Mouse (Mus musculus) forebrain, embryonic 11.5 days (tissue): ENCODE data around the gene Eif4g2. TPM values are rescaled to one million over a fixed set of nuclear protein-coding genes. Genes with fewer than 3 reads are reported as not detected.

Source experiments
- ATAC-seq: fragments of 200-750 bp; cut with Nextera tagmentation; replicated peaks from 2 replicates; pipeline ENCODE4 v1.8.0; 2017; ENCODE audit warnings: moderate TSS enrichment; ENCODE audit not compliant: low FRiP score
- DNase-seq: peaks from one replicate; pipeline ENCODE4 v3.0.0-alpha.2; 2017; ENCODE audit warnings: low spot score
- H3K27ac ChIP-seq: fragments of 300-500 bp; sonication (generic); 2 replicates; pipeline ENCODE4 v1.5.1; 2014; ENCODE audit warnings: low read depth, low read length
- H3K27me3 ChIP-seq: fragments of 300-500 bp; sonication (generic); 2 replicates; pipeline ENCODE4 v1.6.1; 2014; ENCODE audit warnings: mild to moderate bottlenecking, low read length, mixed read lengths; ENCODE audit not compliant: control insufficient read depth, insufficient read depth
- H3K36me3 ChIP-seq: fragments of 300-500 bp; sonication (generic); 2 replicates; pipeline ENCODE4 v1.6.1; 2014; ENCODE audit warnings: mild to moderate bottlenecking, low read length, moderate library complexity, mixed read lengths; ENCODE audit not compliant: control insufficient read depth, insufficient read depth
- H3K4me1 ChIP-seq: fragments of 300-500 bp; sonication (generic); replicated peaks from 2 replicates; pipeline ENCODE4 v1.6.1; 2014; ENCODE audit warnings: low read length, mixed read lengths; ENCODE audit not compliant: control insufficient read depth, insufficient read depth
- H3K4me2 ChIP-seq: fragments of 300-500 bp; sonication (generic); 2 replicates; pipeline ENCODE4 v1.6.1; 2014; ENCODE audit warnings: low read depth, mild to moderate bottlenecking, low read length, moderate library complexity, mixed read lengths; ENCODE audit not compliant: severe bottlenecking
- H3K4me3 ChIP-seq: fragments of 300-500 bp; sonication (generic); 2 replicates; pipeline ENCODE4 v1.5.1; 2014; ENCODE audit warnings: low read depth, low read length
- H3K9ac ChIP-seq: fragments of 300-500 bp; sonication (generic); 2 replicates; pipeline ENCODE4 v1.6.1; 2014; ENCODE audit warnings: low read length
- H3K9me3 ChIP-seq: fragments of 300-500 bp; sonication (generic); 2 replicates; pipeline ENCODE4 v1.6.1; 2016; ENCODE audit warnings: low read length, mixed read lengths; ENCODE audit not compliant: control insufficient read depth
- WGBS: fragments of 180-500 bp; shearing (Covaris S2); extraction: QIAGEN DNeasy Blood & Tissue Kit; methylation state at CpG from one replicate; pipeline ENCODE4 v1.1.7; 2014; 5-methylcytosine and 5-hydroxymethylcytosine counted together
- polyA plus RNA-seq: library from polyadenylated mRNA; unstranded; fragments of >200 nt; fragmentation: Nextera tagmentation; extraction: Ambion mirVana; gene quantifications from 2 replicates; pipeline ENCODE4 v1.2.1, GENCODE M21; 2014

Gene Eif4g2
- polyA plus RNA-seq, result 1,722 and 1,856 TPM in 2 replicates

DNA sequence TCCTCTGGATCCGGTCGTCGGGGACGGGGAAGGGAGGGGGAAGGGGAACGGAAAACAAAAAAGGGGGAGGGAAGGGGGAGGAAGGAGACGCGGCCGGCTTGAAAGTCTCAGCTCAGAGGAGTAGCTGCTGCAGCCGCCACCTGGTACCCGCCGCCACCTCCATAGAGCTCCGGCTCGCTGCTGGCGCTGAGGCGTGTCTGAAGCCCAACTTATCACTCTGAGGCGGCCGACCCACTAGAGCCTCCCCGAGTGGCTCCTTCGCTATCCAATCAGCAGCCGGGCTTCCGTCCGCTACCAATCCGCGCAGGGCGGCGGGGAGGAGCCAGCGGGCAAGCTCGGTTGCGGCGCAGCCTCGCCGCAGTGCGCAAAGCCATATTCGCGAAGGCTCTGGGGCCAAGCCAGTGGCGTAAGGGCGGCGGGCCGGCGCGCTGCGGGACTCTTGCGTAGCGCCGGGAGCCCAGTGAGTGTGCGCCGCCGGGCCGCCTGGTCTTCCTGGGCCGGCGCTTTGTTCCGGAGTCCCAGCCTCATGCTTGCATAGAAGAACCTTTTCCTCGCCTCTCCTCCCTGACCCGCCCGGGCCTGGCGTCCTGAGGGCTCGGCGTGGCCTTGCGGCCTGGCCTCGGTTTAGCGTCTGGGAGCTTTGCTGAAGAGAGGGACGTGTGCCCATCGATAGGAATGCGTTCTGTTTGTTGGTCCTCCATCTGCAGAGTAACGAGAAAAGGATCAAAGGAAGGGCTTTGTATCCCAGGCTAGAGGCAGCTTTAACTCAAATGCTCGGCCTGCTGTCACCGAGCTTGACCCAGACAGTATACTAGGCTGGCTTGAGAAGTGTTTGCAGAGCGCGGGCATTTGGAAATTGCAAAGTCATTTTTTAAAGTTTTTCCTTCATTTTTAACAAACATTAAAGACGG is at the start of gene Eif4g2:
Eif4g2 (minus strand) TSS at position 209 of the 911 bp plus-strand sequence.
- ATAC-seq (peak; percentile 99), DNase-seq (peak; percentile 99)
- peak within 1 kb of the TSS; percentile 100 for H3K9ac ChIP-seq
- H3K27me3 ChIP-seq, result no peaks in the 10 kb centered on the region
- H3K36me3 ChIP-seq, result peaks cover 17% of the 10 kb centered on the region
- peak within 1 kb of the TSS; percentile 99 for H3K4me3 ChIP-seq
- H3K4me1 ChIP-seq, result peaks cover 6% of the 10 kb centered on the region
- WGBS, result under 1% methylated on average over 64 of the region's 70 CpGs
- no peaks in the 10 kb centered on the region for H3K9me3 ChIP-seq
- H3K27ac ChIP-seq, result peak within 1 kb of the TSS; percentile 99
- H3K4me2 ChIP-seq, result peak within 1 kb of the TSS; percentile 69

DNA sequence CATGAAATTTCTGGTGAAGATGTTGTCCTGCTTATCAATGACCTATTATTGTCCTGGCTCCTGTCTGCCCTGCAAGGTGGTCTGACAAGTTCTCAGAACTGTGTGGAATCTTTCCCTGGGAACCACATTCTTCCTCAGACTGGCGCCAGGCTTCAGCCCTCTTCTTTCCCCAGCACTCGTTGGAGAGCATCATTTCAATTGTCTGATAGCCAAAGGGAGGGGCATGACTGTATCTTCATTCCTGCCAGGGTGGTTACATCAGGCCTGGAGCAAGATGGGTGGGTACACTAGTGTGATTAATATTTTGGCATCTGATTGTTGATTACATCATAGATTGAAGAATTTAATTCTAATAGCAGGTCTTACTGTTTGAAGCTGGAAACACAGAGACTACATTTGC is 49.8 kb upstream of the Eif4g2 start:
- H3K27ac ChIP-seq, result no peak overlapping the region
- no peaks in the 10 kb centered on the region for H3K9me3 ChIP-seq
- no peaks in the 10 kb centered on the region for H3K27me3 ChIP-seq
- no peak overlapping the region for H3K4me2 ChIP-seq
- H3K4me3 ChIP-seq, result no peak overlapping the region
- no peak overlapping the region for H3K9ac ChIP-seq
- 74% methylated on average over 2 of the region's 2 CpGs for WGBS
- no peaks in the 10 kb centered on the region for H3K4me1 ChIP-seq
- no peaks in the 10 kb centered on the region for H3K36me3 ChIP-seq
- DNase-seq, result no peak
- ATAC-seq, result no peak

DNA sequence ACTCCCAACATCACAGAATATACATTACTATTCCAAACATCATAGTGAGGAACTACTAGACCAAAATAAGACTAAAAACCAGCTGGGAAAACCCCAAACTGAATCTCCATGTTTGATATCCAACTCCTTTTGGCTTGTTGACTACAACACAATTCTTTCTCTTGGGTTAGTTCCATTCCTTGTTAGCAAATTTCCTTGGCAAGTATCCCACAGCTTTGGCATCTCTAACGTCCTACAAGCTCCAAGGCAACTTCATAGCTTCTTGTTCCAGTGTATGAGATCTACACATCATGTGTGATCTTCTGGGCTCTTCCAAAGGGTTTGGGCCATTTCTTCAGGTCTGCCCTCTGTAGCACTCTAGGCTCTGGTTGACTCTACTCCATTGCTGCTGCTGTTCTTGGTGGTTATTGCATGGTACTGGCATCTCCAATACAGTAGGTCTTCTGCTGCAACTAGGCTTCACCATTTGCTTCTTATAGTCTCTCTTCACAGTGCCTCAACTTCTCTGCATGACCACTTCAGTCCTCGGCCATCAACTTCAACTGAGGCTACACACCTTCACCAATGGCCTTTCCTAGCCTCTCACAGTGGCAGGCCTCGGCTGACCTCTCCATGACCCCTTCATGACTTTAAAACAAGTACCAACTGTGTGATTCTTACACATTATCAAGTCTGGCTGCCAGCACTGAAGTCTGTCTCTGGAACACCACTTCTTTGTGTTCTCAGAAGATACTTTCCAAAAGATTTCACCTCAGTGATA is 44.0 kb upstream of the Eif4g2 start:
- no peaks in the 10 kb centered on the region for H3K27me3 ChIP-seq
- H3K4me2 ChIP-seq, result no peak overlapping the region
- no peak for ATAC-seq
- H3K9ac ChIP-seq, result no peak overlapping the region
- DNase-seq, result no peak
- H3K4me1 ChIP-seq, result no peaks in the 10 kb centered on the region; the same call in 1 of the 2 replicates
- no peaks in the 10 kb centered on the region for H3K9me3 ChIP-seq
- H3K27ac ChIP-seq, result no peak overlapping the region
- WGBS, result 76% methylated on average over 3 of the region's 3 CpGs
- no peak overlapping the region for H3K4me3 ChIP-seq
- no peaks in the 10 kb centered on the region for H3K36me3 ChIP-seq

DNA sequence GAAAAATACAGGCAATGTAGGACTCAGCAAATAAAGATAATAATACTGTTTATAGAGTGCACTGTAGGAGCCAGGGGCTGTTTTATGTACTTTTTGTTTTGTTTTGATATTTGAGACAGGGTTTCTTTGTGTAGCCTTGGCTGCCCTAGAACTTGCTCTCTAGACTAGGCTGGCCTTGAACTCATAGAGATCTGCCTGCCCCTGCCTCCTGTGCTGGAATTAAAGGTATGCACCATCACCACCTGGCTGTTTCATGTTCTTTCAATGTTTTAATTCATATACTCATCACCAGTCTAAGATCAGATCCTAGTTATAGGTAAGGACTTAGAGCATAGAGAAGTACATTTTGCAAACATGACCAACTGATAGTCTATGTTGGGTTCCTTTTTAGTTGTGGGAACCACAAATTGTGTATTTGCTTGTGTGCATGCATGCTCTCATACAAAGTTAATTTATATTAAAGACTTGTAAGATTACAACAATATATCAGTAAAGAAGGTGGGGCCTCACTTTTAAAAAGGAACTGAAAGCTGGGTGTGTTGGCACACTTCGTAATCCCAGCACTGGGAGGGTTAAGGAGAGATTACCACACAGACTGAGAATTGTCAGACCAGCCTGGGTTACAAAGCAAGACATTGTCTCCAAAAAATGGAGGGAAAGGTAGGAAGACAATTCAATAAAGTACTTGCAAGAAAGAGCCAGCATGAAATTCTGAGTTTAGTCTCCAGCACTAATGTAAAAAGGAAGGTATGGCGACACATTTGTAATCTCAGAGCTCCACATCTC is 41.1 kb upstream of the Eif4g2 start:
- no peaks in the 10 kb centered on the region for H3K36me3 ChIP-seq
- no peaks in the 10 kb centered on the region; the same call in 1 of the 2 replicates for H3K4me1 ChIP-seq
- no peak for ATAC-seq
- no peak for DNase-seq
- 97% methylated on average over 2 of the region's 2 CpGs for WGBS
- no peak overlapping the region for H3K4me3 ChIP-seq
- no peaks in the 10 kb centered on the region for H3K9me3 ChIP-seq
- H3K27me3 ChIP-seq, result no peaks in the 10 kb centered on the region
- H3K4me2 ChIP-seq, result no peak overlapping the region
- no peak overlapping the region for H3K27ac ChIP-seq
- H3K9ac ChIP-seq, result no peak overlapping the region

DNA sequence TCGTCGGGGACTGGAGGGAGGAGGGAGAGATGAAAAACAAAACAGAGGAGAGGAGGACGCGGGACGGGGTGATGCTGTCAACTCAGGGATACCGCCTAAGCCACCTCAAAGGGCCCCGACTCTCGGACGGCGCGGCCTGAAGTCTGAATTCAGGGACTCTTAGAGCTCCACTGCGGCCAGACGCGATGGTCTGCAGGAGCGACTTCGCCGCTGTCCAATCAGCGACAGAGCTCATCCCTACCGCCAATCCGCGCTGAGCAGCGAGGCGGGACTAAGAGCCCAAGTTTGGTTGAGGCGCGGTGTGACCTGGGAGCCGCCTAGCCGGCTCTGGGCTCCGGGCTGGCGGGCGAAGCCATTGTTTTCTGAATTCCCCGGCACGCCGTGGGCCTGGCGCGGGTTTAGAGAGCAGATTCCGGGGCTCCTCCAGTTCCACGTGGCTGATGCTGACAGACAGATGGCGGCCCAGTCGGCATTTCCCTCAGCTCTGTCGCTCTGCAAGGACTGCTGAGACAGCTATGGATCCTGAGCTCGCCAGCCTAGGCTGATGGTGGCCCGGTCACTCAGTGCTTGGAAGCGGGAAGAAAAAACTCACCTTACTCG is 39.8 kb upstream of the Eif4g2 start:
- H3K36me3 ChIP-seq, result no peaks in the 10 kb centered on the region
- peak overlapping the region; percentile 96 for H3K27ac ChIP-seq
- peak; percentile 99 for ATAC-seq
- DNase-seq, result peak; percentile 97
- peak overlapping the region; percentile 85 for H3K4me2 ChIP-seq
- no peaks in the 10 kb centered on the region for H3K9me3 ChIP-seq
- H3K27me3 ChIP-seq, result no peaks in the 10 kb centered on the region
- H3K9ac ChIP-seq, result peak overlapping the region; percentile 95
- WGBS, result under 1% methylated on average over 44 of the region's 44 CpGs
- no peaks in the 10 kb centered on the region; the same call in 1 of the 2 replicates for H3K4me1 ChIP-seq
- H3K4me3 ChIP-seq, result peak overlapping the region; percentile 67

DNA sequence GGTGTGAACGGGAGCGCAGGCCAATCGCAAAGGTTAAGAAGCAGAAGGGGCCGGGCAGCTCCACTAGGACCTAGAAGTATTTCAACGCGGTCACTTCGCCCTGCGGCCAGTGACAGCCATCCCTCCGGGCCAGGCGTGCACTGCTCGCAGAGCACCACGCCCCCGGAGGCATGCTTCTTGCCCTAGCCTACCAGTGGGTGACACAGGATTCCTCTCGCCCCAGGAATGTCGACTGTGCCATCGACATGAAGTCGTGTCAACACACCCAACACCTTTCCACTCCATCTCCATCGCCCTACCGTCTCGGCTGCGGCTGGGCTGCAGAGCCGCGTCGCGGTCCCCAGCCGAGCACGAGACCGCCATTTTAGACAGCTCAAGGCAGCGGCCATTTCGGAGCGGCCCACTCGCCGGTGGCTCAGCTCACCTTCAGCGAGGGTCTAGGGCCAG is 39.3 kb upstream of the Eif4g2 start:
- DNase-seq (no peak), ATAC-seq (peak; percentile 89)
- Histone ChIP-seq H3K27me3 (no peaks in the 10 kb centered on the region), H3K4me1 (no peaks in the 10 kb centered on the region; the same call in 1 of the 2 replicates), H3K9ac (peak overlapping the region; percentile 95), H3K36me3 (no peaks in the 10 kb centered on the region), H3K4me2 (peak overlapping the region; percentile 85), H3K4me3 (peak overlapping the region; percentile 67), H3K9me3 (no peaks in the 10 kb centered on the region), H3K27ac (peak overlapping the region; percentile 96)
- under 1% methylated on average over 34 of the region's 34 CpGs for WGBS

DNA sequence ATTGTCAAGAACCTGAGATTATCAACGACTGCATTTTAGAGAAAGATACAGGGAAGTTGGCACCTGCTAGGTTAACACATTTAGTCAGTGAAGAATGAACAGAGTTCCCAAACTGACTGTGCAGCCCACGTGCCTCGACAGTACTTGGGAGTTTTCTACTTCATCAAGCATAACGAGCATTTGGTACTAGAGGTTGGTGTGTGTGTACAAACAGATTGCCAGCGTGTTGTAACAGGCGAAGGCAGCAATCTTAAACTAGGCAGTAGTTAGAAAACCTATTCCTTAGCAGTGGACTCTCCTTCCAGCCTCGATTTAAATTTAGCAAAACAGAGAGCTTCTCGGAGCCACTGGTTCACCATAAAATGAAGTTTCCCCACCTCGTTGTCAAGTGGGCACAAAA is 38.7 kb upstream of the Eif4g2 start:
- H3K27ac ChIP-seq, result peak overlapping the region; percentile 96
- peak overlapping the region; percentile 85 for H3K4me2 ChIP-seq
- no peaks in the 10 kb centered on the region for H3K27me3 ChIP-seq
- no peaks in the 10 kb centered on the region for H3K9me3 ChIP-seq
- peak overlapping the region; percentile 95 for H3K9ac ChIP-seq
- 41% methylated on average over 9 of the region's 9 CpGs for WGBS
- H3K4me3 ChIP-seq, result peak overlapping the region; percentile 67
- DNase-seq (no peak), ATAC-seq (no peak)
- no peaks in the 10 kb centered on the region for H3K36me3 ChIP-seq
- no peaks in the 10 kb centered on the region; the same call in 1 of the 2 replicates for H3K4me1 ChIP-seq

DNA sequence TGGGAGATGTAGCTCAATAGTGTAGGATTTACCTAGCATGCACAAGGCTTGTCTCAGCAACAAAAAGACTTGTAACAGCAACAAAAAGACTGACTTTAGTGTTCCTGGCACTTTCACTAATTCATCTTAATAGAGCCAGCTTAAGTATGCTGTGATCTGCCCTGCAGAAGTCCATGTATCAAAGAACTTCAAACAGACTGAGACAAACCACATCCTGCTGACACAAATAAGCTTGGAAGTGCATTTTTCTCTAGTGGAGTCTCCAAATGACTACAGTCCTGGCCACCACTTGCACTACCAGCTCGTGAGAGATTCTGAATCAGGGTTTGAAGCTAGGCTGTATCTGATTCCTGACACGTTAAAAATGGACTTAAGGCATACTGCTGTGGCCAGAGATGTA is 26.7 kb upstream of the Eif4g2 start:
- ATAC-seq, result no peak
- 77% methylated on average over 2 of the region's 2 CpGs for WGBS
- Histone ChIP-seq H3K9me3 (no peaks in the 10 kb centered on the region), H3K4me3 (no peak overlapping the region), H3K4me2 (no peak overlapping the region), H3K4me1 (no peaks in the 10 kb centered on the region), H3K27me3 (no peaks in the 10 kb centered on the region), H3K36me3 (no peaks in the 10 kb centered on the region; the same call in 1 of the 2 replicates), H3K27ac (no peak overlapping the region), H3K9ac (no peak overlapping the region)
- no peak for DNase-seq
